Mouse (Mus musculus) heart, postnatal 0 days (tissue): ENCODE data around the gene Fam53a.

ENCODE experiments used
- CTCF ChIP-seq: IDR thresholded peaks from 2 replicates; pipeline ENCODE4 v1.5.1; 2016; ENCODE audit warnings: antibody characterized with exemption, control low read depth, low read depth
- EP300 ChIP-seq: IDR thresholded peaks from 2 replicates; pipeline ENCODE4 v1.6.1; 2016; ENCODE audit warnings: antibody characterized with exemption, low read depth

DNA sequence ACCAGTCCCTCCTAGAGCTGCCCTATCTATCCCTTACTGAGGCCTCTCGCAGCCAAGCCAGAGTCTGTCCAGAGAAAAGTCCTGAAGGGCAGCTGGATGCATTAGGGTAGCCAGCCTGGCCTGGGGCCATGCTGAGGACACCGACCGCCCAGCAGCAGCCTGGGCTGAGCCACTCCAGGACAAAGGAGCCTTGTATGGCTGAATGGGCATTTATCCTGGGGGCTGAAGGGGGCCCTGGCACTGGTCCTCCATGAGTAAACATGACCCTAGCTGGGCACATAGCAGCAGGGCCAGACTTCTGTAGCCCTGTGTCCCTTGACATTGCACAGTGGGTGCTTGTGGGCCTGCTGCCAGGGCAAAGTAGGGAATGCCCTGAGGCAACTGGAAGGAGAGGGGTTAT, 45.0 kb upstream of the Fam53a start:
- no peak for TF ChIP-seq CTCF
- TF ChIP-seq EP300, result no peak
